Mouse (Mus musculus) G1E (cell line): Measurements from ENCODE around the gene Tcaf3. TPM values are rescaled to one million over a fixed set of nuclear protein-coding genes. Genes with fewer than 3 reads are reported as not detected.

Experiments
- ATAC-seq: 2 replicates; pipeline ENCODE4 v1.8.0; 2016; ENCODE audit warnings: mild to moderate bottlenecking; ENCODE audit not compliant: insufficient number of reproducible peaks, poor library complexity, low FRiP score, severe bottlenecking; ENCODE audit errors: extremely low read depth
- DNase-seq: peaks from one replicate; pipeline ENCODE4 v3.0.0; 2012; ENCODE audit warnings: low spot score
- H3K27me3 ChIP-seq: 2 replicates; pipeline ENCODE4 v1.6.1; 2012; ENCODE audit warnings: mild to moderate bottlenecking, low read length, inconsistent platforms; ENCODE audit not compliant: insufficient read depth
- H3K36me3 ChIP-seq: replicated peaks from 2 replicates; pipeline ENCODE3; 2012; ENCODE audit warnings: mild to moderate bottlenecking, inconsistent platforms
- H3K4me1 ChIP-seq: 2 replicates; pipeline ENCODE4 v1.6.1; 2012; ENCODE audit warnings: low read depth, low read length, inconsistent platforms, mixed read lengths; ENCODE audit not compliant: insufficient read depth
- H3K4me3 ChIP-seq: 2 replicates; pipeline ENCODE4 v1.5.1; 2012; ENCODE audit warnings: low read depth, mild to moderate bottlenecking, inconsistent platforms, low read length, moderate library complexity, mixed read lengths
- H3K9me3 ChIP-seq: replicated peaks from 2 replicates; pipeline ENCODE4 v1.6.1; 2012; ENCODE audit warnings: inconsistent platforms
- CTCF ChIP-seq: IDR thresholded peaks from 2 replicates; pipeline ENCODE4 v1.5.1; 2012; ENCODE audit warnings: low read depth, low read length, inconsistent platforms, mixed read lengths
- GATA1 ChIP-seq: IDR thresholded peaks from 2 replicates; pipeline ENCODE4 v1.6.1; 2012; ENCODE audit warnings: borderline replicate concordance, low read length, inconsistent platforms, mixed read lengths
- GATA2 ChIP-seq: IDR thresholded peaks from 2 replicates; pipeline ENCODE4 v1.6.1; 2012; ENCODE audit warnings: low read depth, low read length, inconsistent platforms, borderline replicate concordance
- POLR2AphosphoS5 ChIP-seq: IDR thresholded peaks from 2 replicates; pipeline ENCODE4 v1.6.1; 2012; ENCODE audit warnings: low read depth, low read length, inconsistent platforms; ENCODE audit not compliant: insufficient replicate concordance
- TAL1 ChIP-seq: conservative IDR thresholded peaks from 2 replicates; pipeline ENCODE4 v1.6.1; 2012; ENCODE audit warnings: low read depth, low read length, inconsistent platforms, mixed read lengths
- polyA plus RNA-seq: library from polyadenylated mRNA; stranded (reverse); fragments of >175 nt; gene quantifications from 2 replicates; pipeline ENCODE4 v1.2.3, GENCODE M21; 2012
- total RNA-seq, 2 experiments: library from RNA; stranded (forward) in 1 of 2; stranded (reverse) in 1 of 2; fragments of 200-1000 nt in 1 of 2; fragments of >200 nt in 1 of 2; fragmentation: Nextera tagmentation in 1 of 2; gene quantifications; 2 replicates each; pipeline ENCODE4 v1.2.3; 2014 to 2017

Tcaf3 gene
- total RNA-seq (2014; fragmentation: Nextera tagmentation) (not detected in 2 replicates), total RNA-seq (2017) (0.16 and 0.46 TPM in 2 replicates), polyA plus RNA-seq (not detected in 2 replicates)

DNA sequence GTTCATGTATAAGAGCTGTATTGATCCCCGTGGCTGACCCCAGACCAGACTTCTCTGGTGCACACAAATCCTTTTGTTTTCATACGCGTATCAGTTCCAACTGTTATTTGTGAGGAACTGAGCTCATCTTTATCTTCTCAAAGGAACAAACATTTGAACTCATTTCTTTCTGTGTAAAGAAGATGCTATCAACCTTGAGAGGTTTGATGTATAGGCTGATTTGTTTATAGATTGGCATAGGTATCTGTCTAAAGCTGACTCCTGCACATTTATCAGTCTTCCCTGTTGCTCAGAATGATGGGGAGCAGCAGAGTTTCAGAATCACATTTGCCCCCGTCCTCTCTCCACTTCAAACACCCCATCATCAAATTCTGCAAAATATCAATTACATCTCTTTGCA, at the start of gene Tcaf3:
TSS of gene Tcaf3 (minus strand) at position 101 of the 400 bp plus-strand sequence.
- H3K4me1 ChIP-seq: no peaks in the 10 kb centered on the region
- no peaks in the 10 kb centered on the region for H3K9me3 ChIP-seq
- H3K27me3 ChIP-seq: 0 out of 2 replicates have a peak, but pooled peaks cover 3% of the 10 kb centered on the region
- DNase-seq (no peak), ATAC-seq (no peak)
- H3K36me3 ChIP-seq: no peaks in the 10 kb centered on the region
- no peak for TF ChIP-seq GATA2
- no peak for TF ChIP-seq TAL1
- no peak for TF ChIP-seq POLR2AphosphoS5
- no peak for TF ChIP-seq CTCF
- TF ChIP-seq GATA1: no peak
- H3K4me3 ChIP-seq: no peak within 1 kb of the TSS

- no peaks in the 10 kb centered on the region for H3K4me1 ChIP-seq
- TF ChIP-seq POLR2AphosphoS5 (no peak), CTCF (peak; percentile 60), GATA1 (no peak), GATA2 (no peak), TAL1 (no peak)
- ATAC-seq: no peak; the same call in 1 of the 2 replicates
- no peak for DNase-seq
- H3K4me3 ChIP-seq: no peak within 1 kb of the TSS
- no peaks in the 10 kb centered on the region for H3K36me3 ChIP-seq
- H3K27me3 ChIP-seq: no peaks in the 10 kb centered on the region
- H3K9me3 ChIP-seq: no peaks in the 10 kb centered on the region
These were observed 47.5 kb upstream of the Tcaf3 start, which contains the start of gene Tcaf2 for GRCm38 (mm10) chr6:42644912-42645549. Gene Tcaf2 (minus strand): TSS chr6:42645254.

GRCm38 (mm10) chr6:42634393-42634792, 36.9 kb upstream of the Tcaf3 start:
- Histone ChIP-seq H3K27me3 (no peaks in the 10 kb centered on the region), H3K9me3 (no peaks in the 10 kb centered on the region), H3K4me3 (no peak overlapping the region), H3K36me3 (no peaks in the 10 kb centered on the region), H3K4me1 (no peaks in the 10 kb centered on the region)
- no peak for ATAC-seq
- DNase-seq: no peak
- TF ChIP-seq TAL1 (no peak), POLR2AphosphoS5 (no peak), GATA1 (no peak), GATA2 (no peak), CTCF (no peak)

DNA sequence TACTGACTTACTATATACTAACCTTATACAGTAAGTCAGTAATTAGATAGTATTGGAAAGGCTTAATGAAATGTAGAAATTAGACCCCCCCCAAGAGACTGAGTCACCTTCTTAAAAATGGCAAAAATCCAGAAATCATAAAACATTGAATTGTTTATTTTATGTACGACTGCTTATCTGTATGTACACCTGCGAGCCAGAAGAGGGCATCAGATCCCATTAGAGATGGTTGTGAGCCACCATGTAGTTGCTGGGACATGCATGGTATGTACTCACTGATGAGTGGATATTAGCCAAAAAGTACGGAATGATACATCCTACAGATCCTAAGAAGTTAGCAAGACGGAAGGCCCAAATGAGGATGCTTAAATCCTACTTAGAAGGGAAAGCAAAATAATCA, 33.9 kb upstream of the Tcaf3 start:
- no peaks in the 10 kb centered on the region for H3K27me3 ChIP-seq
- no peak overlapping the region for H3K4me3 ChIP-seq
- DNase-seq (no peak), ATAC-seq (no peak)
- H3K36me3 ChIP-seq: no peaks in the 10 kb centered on the region
- H3K4me1 ChIP-seq: no peaks in the 10 kb centered on the region
- TF ChIP-seq TAL1: no peak
- no peak for TF ChIP-seq GATA1
- TF ChIP-seq GATA2: no peak
- no peak for TF ChIP-seq POLR2AphosphoS5
- no peak for TF ChIP-seq CTCF
- H3K9me3 ChIP-seq: no peaks in the 10 kb centered on the region

GRCm38 (mm10) chr6:42616904-42617303, 19.4 kb upstream of the Tcaf3 start:
- H3K36me3 ChIP-seq: no peaks in the 10 kb centered on the region
- no peak for DNase-seq
- TF ChIP-seq GATA2 (no peak), CTCF (no peak), GATA1 (no peak), TAL1 (no peak), POLR2AphosphoS5 (no peak)

DNA sequence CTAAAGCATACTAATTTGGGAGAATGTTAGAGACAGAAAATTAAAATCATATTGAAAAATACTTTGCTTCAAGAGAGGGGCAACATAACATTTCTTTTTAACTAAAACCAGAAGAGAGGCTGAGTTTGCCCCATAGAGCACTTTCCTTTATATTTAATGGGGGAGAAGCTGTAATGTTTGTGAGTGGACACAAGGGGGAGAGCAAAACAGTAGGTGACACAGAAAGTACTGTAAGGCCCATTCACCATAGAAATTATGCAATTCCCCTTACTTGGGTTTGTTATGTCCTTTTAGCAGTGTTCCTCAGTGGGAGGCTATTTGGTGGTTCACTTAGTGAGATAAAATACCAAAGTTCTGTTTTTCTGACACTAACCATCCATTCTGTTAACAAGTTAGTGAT, 14.7 kb upstream of the Tcaf3 start:
- DNase-seq (no peak), ATAC-seq (no peak)
- Histone ChIP-seq H3K27me3 (no peaks in the 10 kb centered on the region), H3K4me3 (no peak overlapping the region), H3K36me3 (no peaks in the 10 kb centered on the region), H3K4me1 (no peaks in the 10 kb centered on the region), H3K9me3 (no peaks in the 10 kb centered on the region)
- TF ChIP-seq CTCF: no peak
- no peak for TF ChIP-seq GATA2
- TF ChIP-seq POLR2AphosphoS5: no peak
- TF ChIP-seq TAL1: no peak
- no peak for TF ChIP-seq GATA1

More at GRCm38 (mm10) chr6:42616904-42617303, 19.4 kb upstream of the Tcaf3 start:
- no peak for ATAC-seq
- H3K9me3 ChIP-seq: no peaks in the 10 kb centered on the region
- H3K4me1 ChIP-seq: no peaks in the 10 kb centered on the region
- H3K4me3 ChIP-seq: no peak overlapping the region
- H3K27me3 ChIP-seq: no peaks in the 10 kb centered on the region
